Mouse (Mus musculus) ES-E14 (cell line): Measurements from ENCODE around the gene Trub1.

Experiments used
- CHD2 ChIP-seq: IDR thresholded peaks from 2 replicates; pipeline ENCODE4 v1.6.1; 2014; ENCODE audit warnings: mild to moderate bottlenecking, low read depth, low read length, inconsistent platforms
- HCFC1 ChIP-seq: IDR thresholded peaks from 2 replicates; pipeline ENCODE4 v1.6.1; 2012; ENCODE audit warnings: low read length, inconsistent platforms, borderline replicate concordance; ENCODE audit not compliant: insufficient read depth

DNA sequence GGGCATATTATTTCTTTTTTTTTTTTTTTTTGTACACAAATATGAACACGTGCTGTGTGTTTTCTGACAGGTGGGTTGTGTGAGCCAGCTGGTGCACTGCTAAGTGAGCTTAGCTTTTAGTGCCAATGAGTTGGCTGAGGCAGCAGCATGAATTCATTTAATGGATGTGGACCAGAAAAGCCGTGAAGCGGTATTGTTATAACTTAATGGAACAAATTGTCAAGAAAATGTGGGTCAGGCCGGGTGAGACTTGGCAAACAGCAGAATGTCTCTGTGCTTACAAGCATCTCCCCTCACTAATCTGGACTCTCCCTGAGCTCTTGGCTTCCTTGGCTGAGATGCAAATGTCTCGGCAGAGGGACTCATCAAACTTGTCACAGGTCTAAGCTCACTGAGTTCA is 7.7 kb upstream of the Trub1 start:
- no peak for TF ChIP-seq HCFC1
- no peak for TF ChIP-seq CHD2
